ENCODE assay signal across 8 mouse cellular contexts in genomic region chr13:31625333-31626101, GRCm38 (mm10). TPM values are rescaled to one million over a fixed set of nuclear protein-coding genes. Genes with fewer than 3 reads are reported as not detected.
DNase-seq lines count a peak whose midpoint lies in the region; ATAC-seq lines count a peak whose summit lies in the region.

Gene Foxf2, plus strand, starts transcription at chr13:31625816.

- peak within 1 kb of the TSS; percentile 73 for H3K27ac ChIP-seq in forebrain, embryonic 10.5 days
- peak within 1 kb of the TSS; percentile 51 for H3K27ac ChIP-seq in hindbrain, embryonic 15.5 days (replicated peaks)

- H3K9ac ChIP-seq in hindbrain, embryonic 15.5 days: peak within 1 kb of the TSS; percentile 30

- under 1% methylated on average over 64 of the region's 74 CpGs for WGBS in forebrain, embryonic 10.5 days
- WGBS in hindbrain, embryonic 15.5 days: under 1% methylated on average over 50 of the region's 74 CpGs

- peak within 1 kb of the TSS; percentile 81 for H3K4me2 ChIP-seq in hindbrain, embryonic 15.5 days

- no peaks in the 10 kb centered on the region for H3K9me3 ChIP-seq in forebrain, embryonic 10.5 days
- H3K9me3 ChIP-seq in hindbrain, embryonic 15.5 days: no peaks in the 10 kb centered on the region

- no peaks in the 10 kb centered on the region for H3K36me3 ChIP-seq in forebrain, embryonic 10.5 days (replicated peaks)
- H3K36me3 ChIP-seq in hindbrain, embryonic 15.5 days: no peaks in the 10 kb centered on the region

- ATAC-seq in hindbrain, embryonic 15.5 days (ENCODE audit: low FRiP score, low read depth): peak; percentile 17; the same call in 1 of the 2 replicates
- ATAC-seq in cerebellum, adult (ENCODE audit: insufficient number of reproducible peaks, low FRiP score, low TSS enrichment): no peak

- peak within 1 kb of the TSS; percentile 55 for H3K4me3 ChIP-seq in forebrain, embryonic 10.5 days
- H3K4me3 ChIP-seq in hindbrain, embryonic 15.5 days: peak within 1 kb of the TSS; percentile 41

- H3K4me1 ChIP-seq in forebrain, embryonic 10.5 days: peaks cover 55% of the 10 kb centered on the region
- peaks cover 34% of the 10 kb centered on the region for H3K4me1 ChIP-seq in hindbrain, embryonic 15.5 days (replicated peaks)

- H3K27me3 ChIP-seq in forebrain, embryonic 10.5 days (ENCODE audit: poor library complexity, severe bottlenecking): peaks cover 100% of the 10 kb centered on the region
- peaks cover 98% of the 10 kb centered on the region for H3K27me3 ChIP-seq in hindbrain, embryonic 15.5 days

- DNase-seq in ovary, postnatal 36 days (ENCODE audit: low spot score): peak; percentile 25
- no peak for DNase-seq in ovary, postnatal 14 days (ENCODE audit: low spot score)
- DNase-seq in forebrain, embryonic 10.5 days (ENCODE audit: extremely low spot score, low spot score): peak; percentile 39
- DNase-seq in lung, postnatal 36 days: peak; percentile 63
- DNase-seq in urinary bladder, postnatal 14 days (ENCODE audit: low spot score): peak; percentile 52
- DNase-seq in cerebellum, adult 8-10 months: no peak

RNA-seq across cellular contexts. Expression of gene Foxf2, which starts in this region (rescaled TPM):
- polyA plus RNA-seq in forebrain, embryonic 10.5 days (2016; fragmentation: Nextera tagmentation; extraction: Ambion mirVana): 3.5 and 3.9 TPM in 2 replicates
- 5.2 and 5.5 TPM in 2 replicates for polyA plus RNA-seq in hindbrain, embryonic 15.5 days (2015; fragmentation: Nextera tagmentation; extraction: Ambion mirVana)

Comparison
In these comparisons a context has a peak if more than half of its experiments do, and no peak if none do; other contexts are left out.
1. DNase-seq: peak in ovary, postnatal 36 days (single experiment), forebrain, embryonic 10.5 days (single experiment), lung, postnatal 36 days (single experiment) and urinary bladder, postnatal 14 days (single experiment); none in ovary, postnatal 14 days (single experiment) and cerebellum, adult 8-10 months (single experiment).